In genomic region chr11:71202703-71203102, GRCm38 (mm10) we compare ENCODE assay signal across 18 mouse cellular contexts. TPM values are rescaled to one million over a fixed set of nuclear protein-coding genes. Genes with fewer than 3 reads are reported as not detected.
DNase-seq lines count a peak whose midpoint lies in the region.
"Had no signal": no experiment of that assay in that cellular context is flagged by ENCODE, and none has a peak within 500 bp of the region (broad histone marks: within the 10 kb centered on the region; RNA-seq: fewer than 3 reads in every experiment).

No protein-coding gene starts in this region.

- no peaks in the 10 kb centered on the region for H3K36me3 ChIP-seq in midbrain, embryonic 10.5 days
- H3K36me3 ChIP-seq: forebrain, embryonic 15.5 days; hindbrain, embryonic 13.5 days; liver, embryonic 15.5 days had no signal

- no peaks in the 10 kb centered on the region for H3K27me3 ChIP-seq in midbrain, embryonic 10.5 days (ENCODE audit: low read depth, poor library complexity, severe bottlenecking)
- H3K27me3 ChIP-seq: forebrain, embryonic 15.5 days; hindbrain, embryonic 13.5 days; liver, embryonic 15.5 days had no signal

- H3K4me1 ChIP-seq in midbrain, embryonic 10.5 days, result no peaks in the 10 kb centered on the region
- H3K4me1 ChIP-seq: forebrain, embryonic 15.5 days; hindbrain, embryonic 13.5 days; liver, embryonic 15.5 days had no signal

- no peaks in the 10 kb centered on the region for H3K9me3 ChIP-seq in midbrain, embryonic 10.5 days (replicated peaks)
- H3K9me3 ChIP-seq: forebrain, embryonic 15.5 days; hindbrain, embryonic 13.5 days; liver, embryonic 15.5 days had no signal

- WGBS in large intestine, adult 2 months, result 26% methylated on average over 4 of the region's 4 CpGs
- 88% methylated on average over 4 of the region's 4 CpGs for WGBS in midbrain, embryonic 10.5 days

- peak; percentile 50 for DNase-seq in CD4-positive helper T cell, adult 2 months (ENCODE audit: low read depth, low spot score)
- peak; percentile 4 to 17 for DNase-seq in CD8-positive naive resting alpha-beta T cell, adult 2 months (ENCODE audit: low read depth in 2 of 2, low spot score in 2 of 2)
- peak; percentile 75 for DNase-seq in large intestine, adult 2 months (ENCODE audit: low read depth, low spot score)
- DNase-seq in thymus, postnatal 0 days (ENCODE audit: low spot score), result peak; percentile 12
- no peak for DNase-seq in cerebellum, adult 11-12 months
- DNase-seq in heart, postnatal 10 days, result no peak
- no peak for DNase-seq in midbrain, embryonic 10.5 days (ENCODE audit: low spot score)
- DNase-seq: adrenal gland, adult 2 months; cerebellum, postnatal 36 days; gastrocnemius, adult 2 months; kidney, adult 18-20 months; kidney, postnatal 14 days; lung, postnatal 10 days; right cerebral cortex, postnatal 14 days had no signal

- no peak overlapping the region for H3K4me3 ChIP-seq in midbrain, embryonic 10.5 days
- H3K4me3 ChIP-seq: forebrain, embryonic 15.5 days; gastrocnemius, adult 2 months; hindbrain, embryonic 13.5 days; liver, embryonic 15.5 days had no signal

- intact Hi-C loops in heart, postnatal 10 days (cut with DNase I), result loop anchor here (5.0 kb wide), 1 partner anchor 50 kb away; no protein-coding TSS in a partner anchor

- no peak overlapping the region for H3K27ac ChIP-seq in midbrain, embryonic 10.5 days (replicated peaks)
- H3K27ac ChIP-seq: forebrain, embryonic 15.5 days; gastrocnemius, adult 2 months; hindbrain, embryonic 13.5 days; liver, embryonic 15.5 days had no signal

RNA-seq across cellular contexts. Expression of gene Nlrp1b, which starts 27.8 kb away (rescaled TPM):
- 0.21 and 2.2 TPM in 2 replicates for polyA plus RNA-seq in large intestine, adult 2 months (2012; rRNA removed)
- polyA plus RNA-seq in thymus, postnatal 0 days (2015; fragmentation: Nextera tagmentation; extraction: Ambion mirVana), result 0.09 and 0.17 TPM in 2 replicates
- under 1 TPM; 0.10 TPM for total RNA-seq in heart, postnatal 10 days (2021)
- polyA plus RNA-seq in midbrain, embryonic 10.5 days (2016; fragmentation: Nextera tagmentation; extraction: Ambion mirVana), result not detected in 2 replicates
- polyA plus RNA-seq: forebrain, embryonic 15.5 days; hindbrain, embryonic 13.5 days; neural tube, embryonic 14.5 days had no signal

RNA-seq across cellular contexts. Expression of gene Nlrp1a, which starts 58.2 kb away (rescaled TPM):
- polyA plus RNA-seq in large intestine, adult 2 months (2012; rRNA removed), result 0.21 TPM in 1 of 2 replicates, not detected in the other
- polyA plus RNA-seq in thymus, postnatal 0 days (2015; fragmentation: Nextera tagmentation; extraction: Ambion mirVana), result 0.39 and 0.45 TPM in 2 replicates
- total RNA-seq in heart, postnatal 10 days (2021), result 1 to 10 TPM in 1 of 2 experiments, under 1 TPM in 1; 0.74 to 1.2 TPM
- polyA plus RNA-seq in midbrain, embryonic 10.5 days (2016; fragmentation: Nextera tagmentation; extraction: Ambion mirVana), result 0.06 TPM in 1 of 2 replicates, not detected in the other
- polyA plus RNA-seq: adrenal gland, adult 2 months; forebrain, embryonic 15.5 days; hindbrain, embryonic 13.5 days; neural tube, embryonic 14.5 days had no signal

Comparison
In these comparisons a context has a peak if more than half of its experiments do, and no peak if none do; other contexts are left out.
1. DNase-seq: peak in CD4-positive helper T cell, adult 2 months (single experiment), CD8-positive naive resting alpha-beta T cell, adult 2 months (2 of 2), large intestine, adult 2 months (single experiment) and thymus, postnatal 0 days (single experiment); none in cerebellum, adult 11-12 months (single experiment), heart, postnatal 10 days (0 of 2) and midbrain, embryonic 10.5 days (single experiment).